Mouse (Mus musculus): Measurements from ENCODE around the gene Unc13b.

Unc13b gene

DNA sequence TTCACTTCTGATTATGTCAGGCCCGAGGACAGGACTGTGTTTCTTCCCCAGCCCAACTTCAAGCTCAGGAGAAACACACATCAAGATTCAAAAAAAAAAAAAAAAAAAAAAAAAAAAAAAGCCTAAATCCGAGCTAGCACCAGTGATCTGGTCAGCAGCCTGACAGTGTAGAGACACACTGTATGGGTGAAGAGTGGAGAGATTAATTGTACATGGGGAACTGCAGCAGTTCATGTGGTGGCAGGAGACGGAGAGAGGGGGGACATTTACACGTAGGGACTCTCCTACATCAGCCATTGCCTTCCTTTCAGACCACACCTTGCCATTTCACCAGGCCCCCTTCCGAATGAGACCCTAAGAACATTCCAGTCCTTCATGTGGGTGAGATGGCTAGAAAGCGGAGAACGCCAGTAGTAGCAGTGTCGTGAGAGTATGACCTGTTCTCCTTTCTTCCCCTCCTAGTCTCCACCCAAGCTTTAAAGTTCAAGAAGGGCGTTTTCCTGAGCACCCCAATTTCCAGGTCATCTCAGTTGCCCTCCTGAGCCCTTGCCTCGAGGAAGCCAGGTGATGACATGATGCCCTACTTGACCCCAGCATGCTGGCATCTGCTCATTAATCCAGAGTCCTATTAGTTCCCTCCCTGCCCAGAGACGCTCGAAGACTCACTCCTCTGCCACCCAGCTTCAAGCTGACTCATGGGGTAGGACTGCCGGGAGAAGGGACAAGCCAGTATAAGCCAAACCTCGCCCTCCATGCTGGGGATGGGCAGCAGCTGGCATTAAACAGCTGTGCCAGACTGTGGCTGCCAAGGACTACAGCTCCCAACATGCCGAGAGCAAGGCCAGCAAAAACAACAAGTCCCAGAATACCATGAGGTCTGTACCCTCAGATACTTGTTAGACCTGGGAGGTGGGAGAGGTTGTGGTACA lies 19.9 kb upstream of the Unc13b start:
- DNase-seq, result no peak

- no peak for DNase-seq
These were observed 19.1 kb upstream of the Unc13b start for GRCm38 (mm10) chr4:43039609-43040008.

DNA sequence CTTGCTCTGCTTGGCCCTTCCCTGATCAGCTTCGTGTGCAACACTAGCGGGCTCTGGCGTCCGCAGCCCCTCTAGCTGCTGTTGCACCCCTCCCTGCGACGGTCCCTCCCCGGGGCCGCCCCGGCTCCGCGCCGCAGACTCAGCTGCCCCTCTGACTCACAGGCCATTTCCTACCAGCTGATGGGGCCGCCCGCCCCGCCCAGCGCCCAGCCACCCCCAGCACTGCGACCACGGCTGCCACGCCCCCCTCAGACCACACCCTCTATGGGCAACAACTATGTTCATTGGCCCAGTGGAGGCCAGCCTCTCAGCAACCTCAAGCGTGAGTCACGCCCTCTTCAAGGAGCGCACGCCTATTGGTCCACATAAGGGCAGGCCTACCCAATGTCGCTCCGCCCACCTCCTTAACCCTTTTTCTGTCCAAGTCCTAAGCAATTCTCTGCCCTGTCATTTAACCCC lies 18.6 kb upstream of the Unc13b start:
- peak; percentile 90 for DNase-seq

- no peak for DNase-seq
These were observed 17.7 kb upstream of the Unc13b start for GRCm38 (mm10) chr4:43040881-43041547.

DNA sequence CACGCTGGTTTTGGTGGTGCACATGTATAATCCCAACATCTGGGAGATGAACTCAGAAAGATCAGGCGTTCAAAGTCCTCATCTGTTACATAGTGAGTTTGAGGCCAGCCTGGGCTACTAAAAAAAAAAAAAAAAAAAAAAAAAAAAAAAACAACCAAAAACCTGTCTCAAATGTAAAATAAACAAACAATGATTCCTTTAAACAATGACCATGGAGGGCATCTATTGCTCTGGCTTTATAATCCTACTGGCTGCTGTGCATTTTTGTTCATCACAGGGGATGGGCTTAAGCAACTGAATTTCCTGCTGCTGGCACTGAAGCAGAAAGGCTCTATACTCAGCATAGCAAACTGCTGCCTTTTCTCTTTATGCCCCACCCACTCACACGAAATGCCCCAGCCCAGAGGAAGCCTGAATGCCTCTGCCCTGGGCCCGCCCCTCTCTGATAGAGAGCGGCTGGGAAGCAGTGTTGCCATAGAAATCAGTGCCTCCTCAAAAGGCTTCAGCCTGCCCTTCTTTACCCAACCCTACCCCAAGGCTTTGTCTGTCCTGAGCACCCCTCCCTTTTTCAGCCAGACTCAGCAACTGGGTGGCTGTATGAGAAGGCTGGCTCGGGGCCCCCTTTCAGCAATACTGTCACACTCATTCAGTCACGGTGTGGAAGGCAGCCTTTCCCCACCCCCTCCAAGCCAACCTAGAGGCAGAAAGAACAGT lies 15.0 kb upstream of the Unc13b start:
- DNase-seq, result peak; percentile 65

DNA sequence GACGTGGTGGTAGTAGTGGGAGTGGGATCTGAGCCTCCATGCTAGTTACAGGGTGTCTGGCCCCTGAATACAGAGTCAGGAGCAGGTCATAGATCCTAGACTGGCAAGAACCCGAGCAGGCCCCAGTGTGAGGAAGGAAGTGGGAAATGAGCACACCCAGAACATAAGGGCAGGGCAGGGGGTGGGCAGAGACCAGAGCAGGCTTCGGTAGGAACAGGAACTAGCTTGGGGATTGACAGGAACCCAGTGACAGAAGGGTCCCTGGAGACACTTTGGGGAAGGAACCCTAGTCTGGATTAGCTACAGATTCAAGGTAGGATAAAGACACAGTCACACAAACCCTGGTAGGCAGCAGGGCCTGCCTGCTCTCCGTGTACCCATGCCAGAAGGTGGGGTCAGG lies 14.1 kb upstream of the Unc13b start:
- DNase-seq, result no peak

GRCm38 (mm10) chr4:43045285-43045658 lies 13.5 kb upstream of the Unc13b start:
- DNase-seq, result no peak

DNA sequence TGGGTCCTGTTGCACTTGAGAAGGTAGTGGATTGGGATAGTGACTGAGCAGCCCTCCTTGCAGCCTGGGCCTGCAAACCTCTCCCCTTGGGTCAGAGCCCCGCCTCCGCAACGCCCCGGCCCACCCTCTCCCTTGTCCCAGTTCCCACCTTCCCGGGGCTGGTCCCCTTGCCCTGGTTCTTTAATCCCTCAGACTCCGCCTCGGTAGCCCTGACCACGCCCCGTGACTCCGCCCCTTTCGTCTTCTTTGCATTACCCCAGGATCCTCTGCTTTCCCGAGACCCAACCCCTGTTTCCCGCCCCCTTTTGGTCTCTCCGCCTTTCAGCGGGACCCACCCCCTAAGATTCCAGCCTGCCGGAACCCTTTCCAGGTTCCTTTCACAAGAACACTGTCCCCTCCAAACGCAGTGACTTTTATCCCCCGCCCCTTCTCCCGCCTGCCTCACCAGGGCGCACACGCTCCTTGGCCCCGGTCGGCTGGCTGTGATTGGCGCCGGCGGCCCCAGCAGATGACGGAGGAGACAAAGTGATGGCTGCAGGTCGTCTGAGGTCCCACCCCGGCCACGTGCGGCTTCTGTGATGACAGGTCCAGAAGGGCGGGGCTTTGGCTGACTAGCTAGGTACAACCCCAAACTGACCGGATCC lies 13.0 kb upstream of the Unc13b start, which contains the start of gene Fam214b:
Gene Fam214b (minus strand): TSS at position 562 of the 644 bp plus-strand sequence.
- peak; percentile 81 for DNase-seq

- no peak for DNase-seq
These were observed 12.1 kb upstream of the Unc13b start for GRCm38 (mm10) chr4:43046607-43047006.

DNA sequence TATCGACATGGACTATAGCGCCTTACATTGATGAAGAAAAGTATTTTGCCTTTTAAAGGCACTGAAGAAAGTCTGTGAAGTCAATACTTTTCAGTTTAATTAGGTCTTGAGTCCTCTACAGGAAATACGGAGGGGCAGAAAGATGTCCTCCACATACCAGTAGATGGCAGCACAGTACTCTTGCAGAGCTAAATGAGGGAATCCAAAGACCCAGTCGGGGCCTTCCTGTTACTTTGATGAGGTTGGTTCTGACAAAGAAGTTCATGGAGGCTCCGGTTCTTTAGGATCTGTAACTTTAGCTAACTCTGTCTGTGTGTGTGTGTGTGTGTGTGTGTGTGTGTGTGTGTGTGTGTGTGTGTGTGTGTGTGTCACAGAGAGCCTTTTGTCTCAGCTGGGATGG lies 11.5 kb upstream of the Unc13b start:
- peak; percentile 69 for DNase-seq

GRCm38 (mm10) chr4:43052627-43053026 lies 6.1 kb upstream of the Unc13b start:
- DNase-seq, result no peak

DNA sequence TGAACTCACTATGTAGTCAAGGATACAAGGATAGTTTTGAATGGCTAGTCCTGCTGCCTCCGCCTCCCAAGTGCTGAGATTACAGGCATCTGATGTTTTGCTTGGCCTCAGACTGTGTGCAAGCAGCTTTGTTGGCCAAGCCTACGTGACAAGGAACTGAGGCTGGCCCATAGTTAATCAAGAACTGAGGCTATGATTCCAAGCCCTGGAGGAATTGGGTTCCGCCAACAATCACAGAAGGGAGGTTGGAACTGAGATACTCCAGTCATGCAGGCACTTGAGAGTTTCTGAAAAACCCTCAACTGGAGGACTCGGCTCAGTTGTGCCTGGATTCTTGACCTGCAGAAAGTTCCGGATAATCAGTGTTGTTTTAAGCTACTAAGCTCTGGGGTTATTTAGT lies 1.1 kb upstream of the Unc13b start:
- DNase-seq, result no peak

GRCm38 (mm10) chr4:43058392-43058752 lies 381 bp upstream of the Unc13b start:
- DNase-seq, result no peak

DNA sequence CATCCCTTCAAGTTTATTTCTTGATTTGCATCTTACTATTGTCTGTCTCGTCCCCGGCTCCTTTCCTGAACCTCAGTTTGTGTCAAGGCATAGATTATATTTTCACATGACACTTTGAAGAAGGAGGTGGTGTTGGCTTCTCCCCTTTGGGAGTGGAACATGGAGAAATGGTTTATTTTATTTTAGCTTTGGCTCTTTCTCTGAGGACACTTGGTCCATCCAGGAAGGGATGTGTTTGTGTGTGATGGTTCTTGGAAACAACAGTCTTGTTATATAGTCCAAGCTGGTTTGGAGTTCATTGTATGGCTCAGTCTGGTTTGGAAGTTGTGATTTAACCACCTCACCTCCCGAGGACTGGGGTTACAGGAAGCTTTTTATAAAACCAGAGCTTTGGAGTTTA lies 944 bp downstream of the Unc13b start:
- no peak for DNase-seq

GRCm38 (mm10) chr4:43060286-43060685 lies 1.5 kb downstream of the Unc13b start:
- DNase-seq, result no peak

GRCm38 (mm10) chr4:43065471-43065870 lies 6.7 kb downstream of the Unc13b start:
- DNase-seq, result no peak

GRCm38 (mm10) chr4:43074923-43075322 lies 16.2 kb downstream of the Unc13b start:
- DNase-seq, result no peak

DNA sequence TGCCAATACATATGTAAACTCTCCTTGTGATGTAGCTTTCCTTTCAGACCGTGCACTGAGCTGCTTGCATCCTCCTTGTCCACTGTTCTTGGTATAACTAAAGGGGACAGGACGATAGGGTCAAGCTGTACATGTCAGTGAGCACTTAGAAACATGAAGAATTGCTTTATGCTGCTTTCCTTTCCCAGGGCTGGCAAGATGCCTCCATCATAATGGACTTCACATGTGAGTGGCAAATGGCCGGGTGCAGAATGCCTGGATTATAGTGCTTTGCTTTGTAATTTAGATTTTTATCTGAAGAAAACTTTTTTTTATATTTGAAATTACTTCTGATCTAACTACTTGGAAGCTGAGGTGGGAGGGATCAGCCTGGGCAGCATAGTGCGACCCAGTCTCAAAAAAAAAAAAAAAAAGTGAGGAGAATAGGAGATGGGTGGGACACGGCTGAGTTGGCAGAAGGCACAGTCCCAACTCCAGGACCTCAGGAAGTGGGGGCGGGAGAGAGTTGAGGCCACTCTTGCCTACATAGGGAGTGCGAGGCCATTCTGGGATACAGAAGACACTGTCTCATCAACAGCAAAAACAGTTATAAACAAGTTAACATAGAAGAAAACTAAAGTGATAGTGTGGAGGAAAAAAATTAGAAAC lies 19.4 kb downstream of the Unc13b start:
- DNase-seq, result no peak

GRCm38 (mm10) chr4:43082458-43082857 lies 23.7 kb downstream of the Unc13b start:
- no peak for DNase-seq

DNA sequence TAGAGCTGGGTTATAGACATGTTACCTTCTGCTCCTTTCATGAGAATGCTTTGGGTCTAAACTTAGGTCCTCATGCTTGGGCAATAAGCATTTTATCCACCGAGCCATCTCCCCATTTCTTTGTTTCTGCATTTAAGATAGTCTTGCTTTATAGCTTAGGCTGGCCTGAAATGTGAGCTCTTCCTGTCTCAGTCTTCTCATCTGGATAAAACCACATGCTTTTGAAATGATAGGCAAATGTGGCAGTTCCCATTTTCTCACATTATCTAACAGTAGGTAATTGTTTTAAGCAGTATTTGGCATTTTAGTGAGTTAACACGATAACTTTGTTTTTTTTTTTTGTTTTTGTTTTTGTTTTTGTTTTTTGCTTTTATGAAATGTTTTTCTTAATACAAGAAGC lies 31.2 kb downstream of the Unc13b start:
- DNase-seq, result no peak

GRCm38 (mm10) chr4:43091183-43091582 lies 32.4 kb downstream of the Unc13b start:
- no peak for DNase-seq

DNA sequence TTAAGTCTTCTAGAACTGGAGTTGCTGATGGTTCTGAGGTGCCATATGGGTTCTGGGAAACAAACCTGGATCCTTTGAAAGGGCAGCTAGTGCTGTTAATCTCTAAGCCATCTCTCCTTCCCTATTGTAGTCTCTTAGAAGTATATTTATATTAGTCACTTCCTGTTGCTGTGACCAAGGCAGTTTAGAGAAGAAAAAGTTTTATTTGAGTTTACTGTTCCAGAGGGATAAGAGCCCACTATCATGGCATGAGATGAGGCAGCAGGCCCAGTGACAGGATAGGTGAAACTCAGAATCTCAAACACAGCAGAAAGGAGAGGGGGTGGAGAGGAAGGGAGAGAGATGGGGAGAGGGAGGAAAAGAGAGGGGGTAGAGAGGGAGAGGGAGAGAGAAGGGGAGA lies 54.7 kb downstream of the Unc13b start:
- DNase-seq, result no peak

- no peak for DNase-seq
These were observed 55.8 kb downstream of the Unc13b start for GRCm38 (mm10) chr4:43114512-43114911.
